Mouse (Mus musculus) frontal cortex, adult 2 months (tissue): Measurements from ENCODE around the gene Pcnp. TPM values are rescaled to one million over a fixed set of nuclear protein-coding genes. Genes with fewer than 3 reads are reported as not detected.
A peak's percentile ranks its signal among the peaks of the same experiment; 100 is the strongest.
"Not testable (repeated sequence)": the region's sequence is repeated elsewhere in the genome, so short reads cannot be mapped to it uniquely, and the experiment has no call there.

Source experiments
- DNase-seq, 2 experiments: peaks; one replicate each; pipeline ENCODE4 v3.0.0; 2022; ENCODE audit warnings: low spot score in 1 of 2; ENCODE audit errors: extremely low spot score in 1 of 2
- polyA plus RNA-seq: library from polyadenylated mRNA; depleted of rRNA; stranded (reverse); fragments of >200 nt; gene quantifications from 2 replicates; pipeline ENCODE4 v1.2.3, GENCODE M21; 2012; rRNA removed

Pcnp gene
- polyA plus RNA-seq, 1 experiment: 138 TPM

DNA sequence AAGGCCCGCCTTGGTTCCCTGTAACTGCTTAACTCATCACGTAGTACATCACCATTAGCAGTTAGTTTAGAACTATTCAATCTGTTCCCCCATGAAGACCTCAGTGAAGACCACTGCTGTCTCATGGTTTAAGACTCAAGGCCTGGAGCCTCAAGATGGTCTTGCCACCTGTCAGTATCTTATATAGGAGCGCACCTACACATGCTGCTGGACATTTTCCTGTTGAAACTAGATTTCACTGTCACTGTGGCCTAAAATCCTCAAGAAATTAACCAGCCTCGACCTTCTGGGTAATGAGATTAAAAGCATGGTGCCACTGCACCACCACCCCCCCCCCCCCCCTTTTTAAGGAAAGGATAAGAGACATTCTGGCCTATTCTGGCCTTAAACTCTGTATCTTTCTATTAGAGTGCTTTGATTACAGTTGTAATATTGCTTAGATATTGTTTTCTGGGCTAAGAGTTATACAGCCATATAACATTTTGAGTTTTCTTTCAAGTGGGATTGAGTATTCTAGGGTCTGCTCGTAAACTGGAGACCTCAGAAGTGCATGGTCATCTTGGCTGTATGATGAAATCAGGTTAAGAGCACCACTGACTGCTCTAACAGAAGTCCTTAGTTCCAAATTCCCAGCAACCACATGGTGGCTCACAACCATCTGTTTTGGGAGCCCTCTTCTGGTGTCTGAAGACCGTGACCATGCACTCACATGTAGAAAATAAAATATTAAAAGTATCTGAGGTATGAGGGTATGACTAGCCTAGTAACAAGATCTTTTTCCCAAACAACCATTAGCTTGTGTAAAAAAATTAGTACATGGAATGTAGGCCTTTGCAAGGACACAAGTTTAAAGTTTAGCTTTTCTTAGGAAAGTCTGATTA is 57.6 kb downstream of the Pcnp start:
- DNase-seq: no peak

DNA sequence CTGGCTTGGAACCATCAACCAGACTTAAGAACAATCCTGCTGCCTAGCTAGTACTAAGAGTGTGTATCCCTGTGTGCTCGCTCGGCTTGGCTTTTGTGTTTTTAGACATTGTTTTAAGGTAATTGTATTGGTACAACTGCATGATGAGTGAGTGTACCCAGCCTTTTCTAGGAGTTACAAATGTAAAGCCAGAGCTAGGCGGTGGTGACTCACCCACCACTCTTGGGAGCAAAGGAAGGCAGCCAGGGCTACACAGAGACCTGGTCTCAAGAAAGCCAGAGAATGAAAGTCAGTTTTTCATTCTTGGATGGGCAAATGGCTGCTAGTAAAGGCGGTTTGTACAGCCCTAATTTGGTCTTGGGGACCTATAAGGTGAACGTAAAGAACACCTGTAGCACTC is 59.1 kb downstream of the Pcnp start:
- DNase-seq: no peak

DNA sequence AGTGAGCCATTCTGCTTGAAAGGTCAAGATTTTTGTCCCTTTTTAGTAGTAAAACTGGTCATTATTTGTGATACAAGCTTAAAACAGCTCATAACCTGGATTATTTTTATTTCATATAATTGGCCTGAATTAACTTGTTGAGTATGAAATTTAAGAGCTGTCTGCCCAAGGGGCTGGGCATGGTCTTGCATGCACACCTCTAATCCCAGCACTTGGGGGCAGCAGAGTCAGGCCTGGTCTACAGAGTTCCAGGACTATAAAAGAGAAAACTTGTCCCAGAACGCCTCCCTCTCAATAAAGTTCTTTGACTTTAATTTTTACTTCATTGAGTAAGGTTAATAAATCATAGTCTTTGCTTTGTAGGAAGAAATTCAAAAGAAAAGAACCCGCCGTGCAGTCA is 60.4 kb downstream of the Pcnp start:
- DNase-seq: peak in 1 of 2 experiments; percentile 32

DNA sequence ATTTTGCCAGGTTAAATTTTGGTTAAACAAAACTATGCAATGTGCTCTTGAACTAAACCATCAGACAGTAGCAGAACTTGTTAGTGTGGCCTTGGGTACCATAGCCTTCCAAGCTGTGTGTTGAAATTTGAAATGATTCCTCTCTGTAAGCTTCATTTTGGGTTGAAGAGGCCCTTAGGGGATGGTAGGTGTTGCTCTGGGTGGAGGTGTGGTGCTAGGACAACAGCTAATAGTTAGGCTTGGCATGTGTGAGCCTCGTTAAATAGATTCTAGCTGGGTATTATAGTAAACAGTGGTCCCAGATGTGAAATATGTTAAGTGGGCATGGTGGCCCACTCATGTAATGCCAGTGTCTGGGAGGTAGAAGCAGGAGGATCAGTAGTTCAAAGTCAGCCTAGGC is 62.3 kb downstream of the Pcnp start:
- DNase-seq: no peak

DNA sequence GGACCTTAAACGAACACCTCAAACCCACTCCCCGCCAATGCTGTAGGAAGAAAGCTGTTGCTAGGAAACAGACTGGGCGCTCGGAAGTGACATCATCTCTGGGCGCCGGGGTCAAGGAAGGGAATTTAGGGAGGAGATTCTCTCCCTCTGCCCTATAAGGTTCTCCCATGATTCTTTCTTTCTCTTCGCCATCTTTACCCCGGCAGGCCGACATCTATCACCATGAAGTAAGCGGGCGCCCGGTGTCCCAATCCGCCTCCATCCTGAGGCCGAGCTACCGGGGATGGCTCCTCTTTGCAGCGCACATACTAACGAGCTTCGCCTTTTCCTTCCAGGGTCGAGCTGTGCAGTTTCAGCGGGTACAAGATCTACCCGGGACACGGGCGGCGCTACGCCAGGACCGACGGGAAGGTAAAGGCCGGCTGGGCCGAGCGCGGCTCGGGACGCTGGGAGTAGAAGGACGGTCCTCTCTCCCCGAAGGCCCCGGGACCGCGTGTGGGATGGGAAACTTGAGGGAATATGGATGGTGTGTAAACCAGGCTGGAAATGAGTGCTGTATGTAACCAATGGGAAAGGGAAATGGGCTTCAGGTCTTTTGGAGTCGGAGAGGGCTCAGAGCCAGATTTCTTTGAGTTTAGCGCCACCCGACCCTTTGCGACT is 63.2 kb downstream of the Pcnp start, which contains the start of gene Rpl24:
TSS of gene Rpl24 (plus strand) at position 64 of the 660 bp plus-strand sequence.
- peak; percentile 95 to 99 for DNase-seq

DNA sequence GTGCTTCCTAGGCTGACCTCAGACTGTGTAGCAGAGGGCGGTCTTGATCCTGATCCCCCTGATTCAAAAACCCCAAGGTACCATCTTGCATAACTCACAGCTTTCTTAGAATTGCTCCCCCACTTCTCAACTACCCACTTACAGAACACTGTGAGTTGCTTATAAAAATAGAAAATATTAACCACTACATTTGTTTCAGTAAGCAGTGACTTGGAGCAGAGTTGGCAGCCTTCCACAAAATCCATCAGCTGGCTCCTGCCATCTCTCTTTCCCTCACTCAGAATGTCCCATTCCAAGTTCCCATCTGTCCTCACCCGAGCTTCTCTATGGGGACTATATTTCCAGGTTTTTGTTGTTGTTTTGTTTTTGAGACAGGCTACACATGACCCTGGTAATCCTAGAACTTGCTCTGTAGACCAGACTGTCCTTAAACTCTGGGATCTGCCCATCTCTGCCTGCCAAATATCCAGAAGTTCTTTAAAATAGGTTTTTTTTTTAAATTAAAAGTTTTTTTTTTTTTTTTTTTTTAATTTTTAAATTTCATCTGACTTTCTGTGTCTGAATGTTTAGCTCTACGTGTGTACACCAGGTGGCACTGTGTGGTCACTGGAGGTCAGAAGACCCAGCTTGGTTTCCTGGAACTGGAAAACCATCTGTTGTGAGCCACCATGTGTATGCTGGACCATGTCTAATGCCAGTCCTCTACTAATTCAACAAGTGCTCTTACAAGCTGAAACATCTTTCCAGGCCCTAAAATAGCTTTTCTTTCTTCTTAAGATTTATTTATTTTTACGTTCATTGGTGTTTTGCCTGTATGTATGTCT is 65.2 kb downstream of the Pcnp start:
- peak; percentile 55 to 58 for DNase-seq

DNA sequence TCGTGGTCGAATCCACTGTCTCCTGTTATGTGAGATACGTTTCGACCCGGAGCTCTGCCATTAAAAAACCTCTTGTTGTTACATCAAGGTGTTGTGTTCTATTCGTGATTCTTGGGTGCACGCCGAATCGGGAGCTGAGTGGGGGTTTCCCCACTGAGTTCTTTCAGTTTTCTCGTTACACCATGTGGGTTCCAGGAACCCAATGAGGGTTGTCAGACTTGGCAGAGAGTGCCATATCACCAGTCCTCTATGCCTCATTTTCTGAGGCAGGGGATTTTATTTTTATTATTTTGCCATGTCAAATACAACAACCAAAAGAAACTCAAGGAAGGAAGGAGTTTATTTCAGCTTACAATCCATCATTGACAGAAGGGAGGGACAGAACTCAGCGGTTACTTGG is 66.5 kb downstream of the Pcnp start:
- DNase-seq: not testable (repeated sequence)

Other genes with a start within 250 kb of the Pcnp start
- 5.1 and 5.4 TPM in 2 replicates for gene Nfkbiz, start 190.8 kb downstream of the Pcnp start, polyA plus RNA-seq
- gene Nxpe3, start 134.5 kb downstream of the Pcnp start, polyA plus RNA-seq: 5.9 and 6.0 TPM in 2 replicates
- gene Cep97, start 94.9 kb downstream of the Pcnp start, polyA plus RNA-seq: 8.6 and 8.7 TPM in 2 replicates
- gene Rpl24, start 63.5 kb downstream of the Pcnp start, polyA plus RNA-seq: 426 and 475 TPM in 2 replicates
- 25.3 and 26.8 TPM in 2 replicates for gene Zbtb11, start 55.9 kb downstream of the Pcnp start, polyA plus RNA-seq
- gene Trmt10c, start 8.1 kb upstream of the Pcnp start, polyA plus RNA-seq: 6.6 and 7.0 TPM in 2 replicates
- 25.6 and 28.5 TPM in 2 replicates for gene Senp7, start 18.6 kb upstream of the Pcnp start, polyA plus RNA-seq
- gene Impg2, start 174.6 kb upstream of the Pcnp start, polyA plus RNA-seq: 0.55 and 0.82 TPM in 2 replicates